Mouse (Mus musculus) heart, postnatal 0 days (tissue): Measurements from ENCODE around the gene Npas3.

Experiments used
- CTCF ChIP-seq: IDR thresholded peaks from 2 replicates; pipeline ENCODE4 v1.5.1; 2016; ENCODE audit warnings: antibody characterized with exemption, control low read depth, low read depth
- EP300 ChIP-seq: IDR thresholded peaks from 2 replicates; pipeline ENCODE4 v1.6.1; 2016; ENCODE audit warnings: antibody characterized with exemption, low read depth

GRCm38 (mm10) chr12:53789501-53789900 is 541.0 kb downstream of the Npas3 start:
- TF ChIP-seq CTCF = no peak
- TF ChIP-seq EP300 = no peak
